Mouse (Mus musculus) liver, postnatal 0 days (tissue): Measurements from ENCODE around the gene Ano2.

Experiments
- CTCF ChIP-seq: sonication (generic); IDR thresholded peaks from 2 replicates; pipeline ENCODE4 v1.5.1; 2016; ENCODE audit warnings: antibody characterized with exemption, low read depth
- EP300 ChIP-seq: IDR thresholded peaks from 2 replicates; pipeline ENCODE4 v1.6.1; 2016; ENCODE audit warnings: antibody characterized with exemption, low read depth, mild to moderate bottlenecking

DNA sequence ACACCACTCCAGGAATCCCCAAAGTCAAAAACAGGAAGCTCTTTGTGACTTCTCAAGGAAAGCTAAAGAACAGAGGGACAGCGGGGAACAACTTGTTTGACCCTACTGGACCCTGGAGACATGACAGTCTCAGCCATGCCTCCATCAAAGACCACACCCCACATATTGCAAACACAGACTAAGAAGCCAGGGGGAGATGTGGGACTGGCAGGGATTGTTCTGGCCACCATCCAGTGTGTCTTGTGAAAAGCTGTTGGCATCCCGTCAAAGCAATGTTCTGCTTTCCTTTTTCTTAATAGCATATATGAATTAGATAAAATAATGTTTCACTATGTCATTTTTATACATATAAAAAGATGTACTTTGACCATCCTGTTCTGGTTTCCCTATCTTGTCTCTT lies 326.8 kb downstream of the Ano2 start:
- TF ChIP-seq CTCF (no peak), EP300 (no peak)
